Mouse (Mus musculus) liver, embryonic 16.5 days (tissue): Measurements from ENCODE around the gene Vps41. TPM values are rescaled to one million over a fixed set of nuclear protein-coding genes. Genes with fewer than 3 reads are reported as not detected.
A peak's percentile ranks its signal among the peaks of the same experiment; 100 is the strongest.

Experiments
- ATAC-seq: fragments of 200-750 bp; cut with Nextera tagmentation; 2 replicates; pipeline ENCODE4 v1.8.0; 2017; ENCODE audit warnings: low read depth, mild to moderate bottlenecking, moderate number of reproducible peaks, moderate library complexity
- H3K27ac ChIP-seq: fragments of 300-500 bp; sonication (generic); 2 replicates; pipeline ENCODE4 v1.5.1; 2014; ENCODE audit warnings: mild to moderate bottlenecking, low read length
- H3K27me3 ChIP-seq: fragments of 300-500 bp; sonication (generic); 2 replicates; pipeline ENCODE4 v1.6.1; 2014; ENCODE audit warnings: low read depth, low read length, mixed read lengths; ENCODE audit not compliant: control insufficient read depth, insufficient read depth
- H3K36me3 ChIP-seq: fragments of 300-500 bp; sonication (generic); 2 replicates; pipeline ENCODE4 v1.6.1; 2014; ENCODE audit warnings: mild to moderate bottlenecking; ENCODE audit not compliant: control insufficient read depth, insufficient read depth
- H3K4me1 ChIP-seq: fragments of 300-500 bp; sonication (generic); 2 replicates; pipeline ENCODE4 v1.6.1; 2014; ENCODE audit warnings: low read depth, low read length, mixed read lengths; ENCODE audit not compliant: control insufficient read depth
- H3K4me2 ChIP-seq: fragments of 300-500 bp; sonication (generic); 2 replicates; pipeline ENCODE4 v1.6.1; 2014; ENCODE audit warnings: low read depth, low read length, mixed read lengths
- H3K4me3 ChIP-seq: fragments of 300-500 bp; sonication (generic); 2 replicates; pipeline ENCODE4 v1.5.1; 2014; ENCODE audit warnings: low read depth, mild to moderate bottlenecking, low read length
- H3K9ac ChIP-seq: fragments of 300-500 bp; sonication (generic); 2 replicates; pipeline ENCODE4 v1.6.1; 2014; ENCODE audit warnings: low read depth, low read length
- H3K9me3 ChIP-seq: fragments of 300-500 bp; sonication (generic); replicated peaks from 2 replicates; pipeline ENCODE4 v1.6.1; 2016; ENCODE audit warnings: low read length; ENCODE audit not compliant: control insufficient read depth
- WGBS: fragments of 180-500 bp; shearing (Covaris S2); extraction: QIAGEN DNeasy Blood & Tissue Kit; methylation state at CpG from one replicate; pipeline ENCODE4 v1.1.7; 2014; ENCODE audit not compliant: insufficient replicate concordance; 5-methylcytosine and 5-hydroxymethylcytosine counted together
- polyA plus RNA-seq: library from polyadenylated mRNA; unstranded; fragments of >200 nt; fragmentation: Nextera tagmentation; extraction: Ambion mirVana; gene quantifications from 2 replicates; pipeline ENCODE4 v1.2.1, GENCODE M21; 2015

Gene Vps41
- polyA plus RNA-seq: 18.4 and 20.4 TPM in 2 replicates

- no peaks in the 10 kb centered on the region for H3K9me3 ChIP-seq
- H3K27me3 ChIP-seq: no peaks in the 10 kb centered on the region
- peak within 1 kb of the TSS; percentile 86 for H3K9ac ChIP-seq
- H3K36me3 ChIP-seq: no peaks in the 10 kb centered on the region
- ATAC-seq: peak; percentile 99
- 0% methylated on average over 21 of the region's 21 CpGs for WGBS
- H3K4me3 ChIP-seq: peak within 1 kb of the TSS; percentile 86
- no peak within 1 kb of the TSS for H3K27ac ChIP-seq
- H3K4me1 ChIP-seq: no peaks in the 10 kb centered on the region; the same call in 1 of the 2 replicates
- peak within 1 kb of the TSS; percentile 63 for H3K4me2 ChIP-seq
Measured at GRCm38 (mm10) chr13:18717185-18717584, at the start of gene Vps41. TSS of gene Vps41 (plus strand) at chr13:18717286.

- Histone ChIP-seq H3K36me3 (no peaks in the 10 kb centered on the region), H3K9me3 (no peaks in the 10 kb centered on the region), H3K9ac (no peak overlapping the region), H3K4me3 (no peak overlapping the region), H3K4me1 (no peaks in the 10 kb centered on the region), H3K27ac (no peak overlapping the region), H3K4me2 (no peak overlapping the region), H3K27me3 (no peaks in the 10 kb centered on the region)
- no peak for ATAC-seq
- WGBS: 42% methylated on average over 7 of the region's 7 CpGs
Measured at GRCm38 (mm10) chr13:18698518-18699065, 18.5 kb upstream of the Vps41 start.

- Histone ChIP-seq H3K27me3 (no peaks in the 10 kb centered on the region), H3K4me2 (no peak overlapping the region), H3K36me3 (no peaks in the 10 kb centered on the region), H3K9me3 (no peaks in the 10 kb centered on the region), H3K4me1 (no peaks in the 10 kb centered on the region), H3K9ac (no peak overlapping the region), H3K4me3 (no peak overlapping the region), H3K27ac (no peak overlapping the region)
- ATAC-seq: no peak
- 59% methylated on average over 1 of the region's 1 CpGs for WGBS
Measured at GRCm38 (mm10) chr13:18711685-18712084, 5.4 kb upstream of the Vps41 start.

- Histone ChIP-seq H3K9me3 (no peaks in the 10 kb centered on the region), H3K4me1 (no peaks in the 10 kb centered on the region; the same call in 1 of the 2 replicates), H3K27ac (no peak overlapping the region), H3K4me2 (no peak overlapping the region), H3K36me3 (no peaks in the 10 kb centered on the region), H3K4me3 (no peak overlapping the region; the same call in 1 of the 2 replicates), H3K9ac (no peak overlapping the region), H3K27me3 (no peaks in the 10 kb centered on the region)
- 35% methylated on average over 5 of the region's 5 CpGs for WGBS
- no peak for ATAC-seq
Measured at GRCm38 (mm10) chr13:18716707-18717106, 379 bp upstream of the Vps41 start.

GRCm38 (mm10) chr13:18718461-18718860 is 1.4 kb downstream of the Vps41 start:
- Histone ChIP-seq H3K4me3 (no peak overlapping the region), H3K9ac (no peak overlapping the region), H3K9me3 (no peaks in the 10 kb centered on the region), H3K27ac (no peak overlapping the region), H3K4me1 (no peaks in the 10 kb centered on the region; the same call in 1 of the 2 replicates), H3K27me3 (no peaks in the 10 kb centered on the region), H3K36me3 (no peaks in the 10 kb centered on the region), H3K4me2 (peak overlapping the region; percentile 63; the same call in 1 of the 2 replicates)
- no peak for ATAC-seq
- 70% methylated on average over 5 of the region's 5 CpGs for WGBS

- H3K9ac ChIP-seq: no peak overlapping the region
- H3K36me3 ChIP-seq: no peaks in the 10 kb centered on the region
- no peak overlapping the region for H3K4me3 ChIP-seq
- ATAC-seq: no peak
- no peaks in the 10 kb centered on the region for H3K27me3 ChIP-seq
- H3K4me1 ChIP-seq: no peaks in the 10 kb centered on the region
- 82% methylated on average over 3 of the region's 3 CpGs for WGBS
- no peaks in the 10 kb centered on the region for H3K9me3 ChIP-seq
- no peak overlapping the region for H3K27ac ChIP-seq
- no peak overlapping the region for H3K4me2 ChIP-seq
Measured at GRCm38 (mm10) chr13:18730666-18731065, 13.6 kb downstream of the Vps41 start.

- Histone ChIP-seq H3K4me3 (no peak overlapping the region), H3K9ac (no peak overlapping the region), H3K4me2 (no peak overlapping the region), H3K9me3 (peaks cover 3% of the 10 kb centered on the region; the same call in 1 of the 2 replicates), H3K4me1 (no peaks in the 10 kb centered on the region), H3K27me3 (no peaks in the 10 kb centered on the region), H3K36me3 (peaks cover 9% of the 10 kb centered on the region), H3K27ac (no peak overlapping the region)
- no peak for ATAC-seq
- WGBS: 69% methylated on average over 1 of the region's 1 CpGs
Measured at GRCm38 (mm10) chr13:18736590-18736989, 19.5 kb downstream of the Vps41 start.

GRCm38 (mm10) chr13:18743575-18744265 is 26.6 kb downstream of the Vps41 start:
- WGBS: 70% methylated on average over 16 of the region's 16 CpGs
- H3K4me2 ChIP-seq: no peak overlapping the region
- H3K36me3 ChIP-seq: peaks cover 9% of the 10 kb centered on the region
- H3K27ac ChIP-seq: no peak overlapping the region
- H3K9ac ChIP-seq: no peak overlapping the region
- peaks cover 3% of the 10 kb centered on the region; the same call in 1 of the 2 replicates for H3K9me3 ChIP-seq
- ATAC-seq: 0 out of 2 replicates have a peak, but pooled peaks have one; percentile 27
- no peak overlapping the region for H3K4me3 ChIP-seq
- no peaks in the 10 kb centered on the region for H3K27me3 ChIP-seq
- no peaks in the 10 kb centered on the region for H3K4me1 ChIP-seq

- Histone ChIP-seq H3K27me3 (no peaks in the 10 kb centered on the region), H3K36me3 (peaks cover 9% of the 10 kb centered on the region), H3K4me2 (no peak overlapping the region), H3K9ac (no peak overlapping the region), H3K27ac (no peak overlapping the region), H3K4me1 (no peaks in the 10 kb centered on the region), H3K4me3 (no peak overlapping the region), H3K9me3 (peaks cover 3% of the 10 kb centered on the region; the same call in 1 of the 2 replicates)
- 68% methylated on average over 4 of the region's 4 CpGs for WGBS
- ATAC-seq: no peak
Measured at GRCm38 (mm10) chr13:18744266-18744652, 27.2 kb downstream of the Vps41 start.
